Mouse (Mus musculus) intestine, embryonic 16.5 days (tissue): ENCODE measurements around the gene Mrpl57. TPM values are rescaled to one million over a fixed set of nuclear protein-coding genes. Genes with fewer than 3 reads are reported as not detected.
A peak's percentile ranks its signal among the peaks of the same experiment; 100 is the strongest.
"Not testable (repeated sequence)": the region's sequence is repeated elsewhere in the genome, so short reads cannot be mapped to it uniquely, and the experiment has no call there.

ENCODE experiments used
- ATAC-seq: fragments of 200-750 bp; cut with Nextera tagmentation; 2 replicates; pipeline ENCODE4 v1.8.0; 2017; ENCODE audit warnings: moderate TSS enrichment, moderate library complexity
- H3K27ac ChIP-seq: fragments of 300-500 bp; sonication (generic); 2 replicates; pipeline ENCODE4 v1.5.1; 2014; ENCODE audit warnings: mild to moderate bottlenecking, low read length
- H3K27me3 ChIP-seq: fragments of 300-500 bp; sonication (generic); replicated peaks from 2 replicates; pipeline ENCODE4 v1.6.1; 2014; ENCODE audit warnings: low read length, control low read depth, mixed read lengths; ENCODE audit not compliant: control insufficient read depth, insufficient read depth
- H3K36me3 ChIP-seq: fragments of 300-500 bp; sonication (generic); 2 replicates; pipeline ENCODE4 v1.6.1; 2014; ENCODE audit warnings: low read length, control low read depth; ENCODE audit not compliant: control insufficient read depth, insufficient read depth
- H3K4me1 ChIP-seq: fragments of 300-500 bp; sonication (generic); 2 replicates; pipeline ENCODE4 v1.6.1; 2014; ENCODE audit warnings: low read length, control low read depth, mixed read lengths; ENCODE audit not compliant: control insufficient read depth, insufficient read depth
- H3K4me2 ChIP-seq: fragments of 300-500 bp; sonication (generic); 2 replicates; pipeline ENCODE4 v1.6.1; 2014; ENCODE audit warnings: low read depth, low read length, control low read depth
- H3K4me3 ChIP-seq: fragments of 300-500 bp; sonication (generic); 2 replicates; pipeline ENCODE4 v1.5.1; 2014; ENCODE audit warnings: mild to moderate bottlenecking, low read length
- H3K9ac ChIP-seq: fragments of 300-500 bp; sonication (generic); 2 replicates; pipeline ENCODE4 v1.6.1; 2014; ENCODE audit warnings: low read depth, low read length
- H3K9me3 ChIP-seq: fragments of 300-500 bp; sonication (generic); 2 replicates; pipeline ENCODE4 v1.6.1; 2016; ENCODE audit warnings: low read length, control low read depth; ENCODE audit not compliant: control insufficient read depth
- WGBS: fragments of 180-500 bp; shearing (Covaris S2); extraction: QIAGEN DNeasy Blood & Tissue Kit; methylation state at CpG from one replicate; pipeline ENCODE4 v1.1.7; 2014; 5-methylcytosine and 5-hydroxymethylcytosine counted together
- polyA plus RNA-seq: library from polyadenylated mRNA; unstranded; fragments of >200 nt; fragmentation: Nextera tagmentation; extraction: Ambion mirVana; gene quantifications from 2 replicates; pipeline ENCODE4 v1.2.1, GENCODE M21; 2015

Gene Mrpl57
- polyA plus RNA-seq, 1 experiment from 2014 or later, result 225 TPM

GRCm38 (mm10) chr14:57808558-57808957 lies 17.5 kb upstream of the Mrpl57 start:
- Histone ChIP-seq H3K4me3 (no peak overlapping the region), H3K9ac (no peak overlapping the region), H3K27ac (no peak overlapping the region), H3K9me3 (no peaks in the 10 kb centered on the region), H3K27me3 (no peaks in the 10 kb centered on the region), H3K36me3 (peaks cover 25% of the 10 kb centered on the region), H3K4me2 (no peak overlapping the region), H3K4me1 (0 out of 2 replicates have a peak, but pooled peaks cover 2% of the 10 kb centered on the region)
- WGBS, result 69% methylated on average over 5 of the region's 5 CpGs
- ATAC-seq, result 0 out of 2 replicates have a peak, but pooled peaks have one; percentile 23

- no peak overlapping the region for H3K9ac ChIP-seq
- H3K9me3 ChIP-seq, result no peaks in the 10 kb centered on the region
- no peak for ATAC-seq
- H3K4me1 ChIP-seq, result 0 out of 2 replicates have a peak, but pooled peaks cover 2% of the 10 kb centered on the region
- H3K36me3 ChIP-seq, result peaks cover 21% of the 10 kb centered on the region
- no peaks in the 10 kb centered on the region for H3K27me3 ChIP-seq
- 70% methylated on average over 2 of the region's 2 CpGs for WGBS
- H3K4me2 ChIP-seq, result no peak overlapping the region
- H3K4me3 ChIP-seq, result no peak overlapping the region
- H3K27ac ChIP-seq, result no peak overlapping the region
Measured at GRCm38 (mm10) chr14:57810886-57811285, 15.1 kb upstream of the Mrpl57 start.

- Histone ChIP-seq H3K27me3 (no peaks in the 10 kb centered on the region), H3K9me3 (no peaks in the 10 kb centered on the region), H3K4me1 (0 out of 2 replicates have a peak, but pooled peaks cover 2% of the 10 kb centered on the region), H3K27ac (no peak overlapping the region), H3K4me2 (no peak overlapping the region), H3K4me3 (no peak overlapping the region), H3K9ac (no peak overlapping the region), H3K36me3 (peaks cover 23% of the 10 kb centered on the region)
- 96% methylated on average over 5 of the region's 5 CpGs for WGBS
- no peak for ATAC-seq
Measured at GRCm38 (mm10) chr14:57811844-57812243, 14.2 kb upstream of the Mrpl57 start.

- Histone ChIP-seq H3K9me3 (no peaks in the 10 kb centered on the region), H3K36me3 (peaks cover 6% of the 10 kb centered on the region; the same call in 1 of the 2 replicates)
- 78% methylated on average over 4 of the region's 4 CpGs for WGBS
Measured at GRCm38 (mm10) chr14:57820839-57821238, 5.2 kb upstream of the Mrpl57 start.

GRCm38 (mm10) chr14:57827284-57827683 lies 1.2 kb downstream of the Mrpl57 start:
- no peak for ATAC-seq
- no peaks in the 10 kb centered on the region for H3K36me3 ChIP-seq
- H3K4me3 ChIP-seq, result peak overlapping the region; percentile 98
- 59% methylated on average over 1 of the region's 1 CpGs for WGBS
- H3K4me2 ChIP-seq, result peak overlapping the region; percentile 69
- no peak overlapping the region for H3K27ac ChIP-seq
- peaks cover 11% of the 10 kb centered on the region; the same call in 1 of the 2 replicates for H3K4me1 ChIP-seq
- no peaks in the 10 kb centered on the region for H3K9me3 ChIP-seq
- H3K9ac ChIP-seq, result peak overlapping the region; percentile 94
- H3K27me3 ChIP-seq, result no peaks in the 10 kb centered on the region

More at GRCm38 (mm10) chr14:57820839-57821238, 5.2 kb upstream of the Mrpl57 start:
- Histone ChIP-seq H3K27me3 (no peaks in the 10 kb centered on the region), H3K27ac (no peak overlapping the region), H3K4me1 (peaks cover 3% of the 10 kb centered on the region; the same call in 1 of the 2 replicates), H3K4me2 (no peak overlapping the region), H3K4me3 (no peak overlapping the region), H3K9ac (no peak overlapping the region)
- no peak for ATAC-seq

GRCm38 (mm10) chr14:57833526-57833925 lies 7.5 kb downstream of the Mrpl57 start:
- Histone ChIP-seq H3K4me2 (no peak overlapping the region), H3K27me3 (no peaks in the 10 kb centered on the region), H3K27ac (no peak overlapping the region), H3K9me3 (no peaks in the 10 kb centered on the region), H3K4me3 (no peak overlapping the region), H3K9ac (no peak overlapping the region), H3K36me3 (peaks cover 9% of the 10 kb centered on the region; the same call in 1 of the 2 replicates), H3K4me1 (no peaks in the 10 kb centered on the region)
- no peak for ATAC-seq
- 95% methylated on average over 2 of the region's 2 CpGs for WGBS

GRCm38 (mm10) chr14:57835157-57835556 lies 9.1 kb downstream of the Mrpl57 start:
- Histone ChIP-seq H3K9ac (no peak overlapping the region), H3K4me2 (no peak overlapping the region), H3K4me1 (no peaks in the 10 kb centered on the region), H3K27ac (no peak overlapping the region), H3K27me3 (no peaks in the 10 kb centered on the region), H3K9me3 (no peaks in the 10 kb centered on the region), H3K36me3 (peaks cover 9% of the 10 kb centered on the region; the same call in 1 of the 2 replicates), H3K4me3 (no peak overlapping the region)
- ATAC-seq, result no peak
- 89% methylated on average over 10 of the region's 10 CpGs for WGBS

GRCm38 (mm10) chr14:57844535-57844934 lies 18.5 kb downstream of the Mrpl57 start:
- Histone ChIP-seq H3K4me2 (no peak overlapping the region), H3K27me3 (no peaks in the 10 kb centered on the region), H3K36me3 (peaks cover 13% of the 10 kb centered on the region), H3K9me3 (no peaks in the 10 kb centered on the region), H3K27ac (no peak overlapping the region), H3K4me3 (no peak overlapping the region), H3K9ac (no peak overlapping the region), H3K4me1 (no peaks in the 10 kb centered on the region)
- WGBS, result 92% methylated on average over 3 of the region's 3 CpGs
- no peak for ATAC-seq

GRCm38 (mm10) chr14:57848061-57848460 lies 22.0 kb downstream of the Mrpl57 start:
- H3K9me3 ChIP-seq, H3K4me3 ChIP-seq, H3K9ac ChIP-seq, H3K4me1 ChIP-seq, H3K36me3 ChIP-seq, H3K27me3 ChIP-seq, H3K27ac ChIP-seq, H3K4me2 ChIP-seq, ATAC-seq: not testable (repeated sequence)
- WGBS, result 72% methylated on average over 5 of the region's 5 CpGs

GRCm38 (mm10) chr14:57848646-57849045 lies 22.6 kb downstream of the Mrpl57 start:
- Histone ChIP-seq H3K9me3 (no peaks in the 10 kb centered on the region), H3K36me3 (peaks cover 6% of the 10 kb centered on the region; the same call in 1 of the 2 replicates), H3K4me1 (no peaks in the 10 kb centered on the region), H3K9ac (no peak overlapping the region), H3K4me2 (no peak overlapping the region), H3K27me3 (no peaks in the 10 kb centered on the region), H3K27ac (no peak overlapping the region), H3K4me3 (no peak overlapping the region)
- ATAC-seq, result no peak
- WGBS, result 95% methylated on average over 2 of the region's 2 CpGs
